Mouse (Mus musculus) MEL (cell line): Measurements from ENCODE around the gene Creb5. TPM values are rescaled to one million over a fixed set of nuclear protein-coding genes. Genes with fewer than 3 reads are reported as not detected.

Experiments used
- DNase-seq: peaks from one replicate; pipeline ENCODE4 v3.0.0; 2011; ENCODE audit warnings: low read depth, low spot score
- H3K27ac ChIP-seq: 2 replicates; pipeline ENCODE4 v1.5.1; 2012; ENCODE audit warnings: low read depth, mild to moderate bottlenecking, control low read depth, low read length, moderate library complexity; ENCODE audit not compliant: control insufficient read depth
- H3K27me3 ChIP-seq, 2 experiments: fragments of 150-350 bp in 1 of 2; sonication (generic) in 1 of 2; 2 replicates each; pipeline ENCODE4 v1.6.1; 2012; ENCODE audit warnings: low read length in 2 of 2, mild to moderate bottlenecking in 2 of 2, improper control_type of control experiment in 1 of 2, moderate library complexity in 1 of 2; ENCODE audit not compliant: insufficient read depth in 2 of 2, control insufficient read depth in 1 of 2
- H3K36me3 ChIP-seq, 2 experiments: 2 replicates each; pipeline ENCODE4 v1.6.1; 2012 to 2014; ENCODE audit warnings: low read length in 2 of 2, improper control_type of control experiment in 1 of 2, inconsistent platforms in 1 of 2, mild to moderate bottlenecking in 1 of 2; ENCODE audit not compliant: insufficient read depth in 2 of 2, control insufficient read depth in 1 of 2
- H3K4me1 ChIP-seq, 2 experiments: fragments of 150-350 bp in 1 of 2; sonication (generic) in 1 of 2; 2 replicates each; pipeline ENCODE4 v1.6.1; 2012; ENCODE audit warnings: low read length in 2 of 2, improper control_type of control experiment in 1 of 2, mild to moderate bottlenecking in 1 of 2; ENCODE audit not compliant: insufficient read depth in 2 of 2, control insufficient read depth in 1 of 2
- H3K4me3 ChIP-seq, 2 experiments: fragments of 150-350 bp in 1 of 2; sonication (generic) in 1 of 2; 2 replicates each; pipeline ENCODE4 v1.5.1; 2012; ENCODE audit warnings: low read depth in 2 of 2, low read length in 2 of 2, mild to moderate bottlenecking in 2 of 2, moderate library complexity in 2 of 2, control low read depth in 1 of 2, improper control_type of control experiment in 1 of 2; ENCODE audit not compliant: control insufficient read depth in 1 of 2, insufficient read depth in 1 of 2
- H3K79me2 ChIP-seq: 2 replicates; pipeline ENCODE4 v1.6.1; 2012; ENCODE audit warnings: mild to moderate bottlenecking, low read length, moderate library complexity; ENCODE audit not compliant: control insufficient read depth, poor library complexity, insufficient read depth
- H3K9ac ChIP-seq: 2 replicates; pipeline ENCODE4 v1.6.1; 2012; ENCODE audit warnings: low read depth, mild to moderate bottlenecking, control low read depth, low read length, moderate library complexity; ENCODE audit not compliant: control insufficient read depth, poor library complexity, severe bottlenecking
- H3K9me3 ChIP-seq: fragments of 150-350 bp; sonication (generic); replicated peaks from 2 replicates; pipeline ENCODE4 v1.6.1; 2012; ENCODE audit warnings: mild to moderate bottlenecking, low read length, improper control_type of control experiment, moderate library complexity; ENCODE audit not compliant: insufficient read depth
- BHLHE40 ChIP-seq: IDR thresholded peaks from 2 replicates; pipeline ENCODE4 v1.6.1; 2012; ENCODE audit warnings: low read depth, mild to moderate bottlenecking, inconsistent platforms, low read length, improper control_type of control experiment, borderline replicate concordance
- CHD2 ChIP-seq: IDR thresholded peaks from 2 replicates; pipeline ENCODE4 v1.6.1; 2011; ENCODE audit warnings: low read length, improper control_type of control experiment
- ELF1 ChIP-seq: IDR thresholded peaks from 2 replicates; pipeline ENCODE4 v1.6.1; 2014; ENCODE audit warnings: low read depth, mild to moderate bottlenecking, inconsistent platforms, low read length, improper control_type of control experiment, moderate library complexity
- EP300 ChIP-seq, 2 experiments: IDR thresholded peaks; 2 replicates each; pipeline ENCODE4 v1.6.1; 2011; ENCODE audit warnings: improper control_type of control experiment in 2 of 2, low read length in 2 of 2, low read depth in 1 of 2, mild to moderate bottlenecking in 1 of 2
- JUND ChIP-seq: IDR thresholded peaks from 2 replicates; pipeline ENCODE4 v1.6.1; 2011; ENCODE audit warnings: low read depth, mild to moderate bottlenecking, improper control_type of control experiment, low read length
- KAT2A ChIP-seq: conservative IDR thresholded peaks from 2 replicates; pipeline ENCODE4 v1.6.1; 2012; ENCODE audit warnings: low read depth, low read length, improper control_type of control experiment, inconsistent platforms
- MAFK ChIP-seq: IDR thresholded peaks from 2 replicates; pipeline ENCODE4 v1.6.1; 2011; ENCODE audit warnings: low read depth, mild to moderate bottlenecking, low read length, improper control_type of control experiment, borderline replicate concordance
- MAX ChIP-seq: IDR thresholded peaks from 2 replicates; pipeline ENCODE4 v1.6.1; 2011; ENCODE audit warnings: low read length, improper control_type of control experiment
- MAZ ChIP-seq: IDR thresholded peaks from 2 replicates; pipeline ENCODE4 v1.6.1; 2012; ENCODE audit warnings: low read depth, mild to moderate bottlenecking, inconsistent platforms, low read length, improper control_type of control experiment
- MXI1 ChIP-seq: IDR thresholded peaks from 2 replicates; pipeline ENCODE4 v1.6.1; 2011; ENCODE audit warnings: mild to moderate bottlenecking, low read depth, low read length, improper control_type of control experiment
- MYB ChIP-seq: IDR thresholded peaks from 2 replicates; pipeline ENCODE4 v1.6.1; 2011; ENCODE audit warnings: mild to moderate bottlenecking, low read depth, low read length, improper control_type of control experiment
- NELFE ChIP-seq: IDR thresholded peaks from 2 replicates; pipeline ENCODE4 v1.6.1; 2011; ENCODE audit warnings: low read depth, low read length, improper control_type of control experiment
- POLR2AphosphoS5 ChIP-seq: IDR thresholded peaks from 2 replicates; pipeline ENCODE4 v1.6.1; 2012; ENCODE audit warnings: low read depth, borderline replicate concordance, mild to moderate bottlenecking, inconsistent platforms, low read length, moderate library complexity, mixed read lengths
- RCOR1 ChIP-seq: IDR thresholded peaks from 2 replicates; pipeline ENCODE4 v1.6.1; 2012; ENCODE audit warnings: low read depth, mild to moderate bottlenecking, inconsistent platforms, low read length, improper control_type of control experiment
- SIN3A ChIP-seq: IDR thresholded peaks from 2 replicates; pipeline ENCODE4 v1.6.1; 2012; ENCODE audit warnings: low read length, improper control_type of control experiment, inconsistent platforms
- TAL1 ChIP-seq: IDR thresholded peaks from 2 replicates; pipeline ENCODE4 v1.6.1; 2012; ENCODE audit warnings: mild to moderate bottlenecking, inconsistent platforms, low read length, moderate library complexity, mixed read lengths
- UBTF ChIP-seq: IDR thresholded peaks from 2 replicates; pipeline ENCODE4 v1.6.1; 2012; ENCODE audit warnings: low read depth, mild to moderate bottlenecking, inconsistent platforms, low read length, improper control_type of control experiment, moderate library complexity, borderline replicate concordance; ENCODE audit not compliant: insufficient read depth
- USF2 ChIP-seq, 2 experiments: IDR thresholded peaks; 2 replicates each; pipeline ENCODE4 v1.6.1; 2011 to 2012; ENCODE audit warnings: improper control_type of control experiment in 2 of 2, low read length in 2 of 2, borderline replicate concordance in 1 of 2, inconsistent platforms in 1 of 2, low read depth in 1 of 2, mild to moderate bottlenecking in 1 of 2; ENCODE audit not compliant: insufficient read depth in 1 of 2
- ZMIZ1 ChIP-seq: IDR thresholded peaks from 2 replicates; pipeline ENCODE4 v1.6.1; 2012; ENCODE audit warnings: low read depth, mild to moderate bottlenecking, inconsistent platforms, low read length, improper control_type of control experiment, moderate library complexity
- ZNF384 ChIP-seq: IDR thresholded peaks from 2 replicates; pipeline ENCODE4 v1.6.1; 2012; ENCODE audit warnings: low read depth, mild to moderate bottlenecking, inconsistent platforms, low read length, improper control_type of control experiment
- polyA plus RNA-seq, 2 experiments: library from polyadenylated mRNA; stranded (reverse) in 1 of 2; unstranded in 1 of 2; fragments of >175 nt in 1 of 2; fragments of >200 nt in 1 of 2; gene quantifications; 2 replicates each; pipeline versions ENCODE4 v1.2.1 to v1.2.4; 2012; ENCODE audit warnings: low replicate concordance in 2 of 2, low read depth in 1 of 2; ENCODE audit not compliant: insufficient read length in 2 of 2, insufficient read depth in 1 of 2, missing spikeins in 1 of 2
- total RNA-seq: library from RNA; depleted of rRNA; stranded (reverse); fragments of 300-350 nt; gene quantifications from 2 replicates; pipeline ENCODE4 v1.2.3, GENCODE M21; 2012

Creb5 gene
- total and polyA plus RNA-seq, 3 experiments = not detected

GRCm38 (mm10) chr6:53541798-53542197 lies 254.7 kb downstream of the Creb5 start:
- no peaks in the 10 kb centered on the region for H3K79me2 ChIP-seq
- no peaks in the 10 kb centered on the region for H3K4me1 ChIP-seq
- no peak for DNase-seq
- H3K4me3 ChIP-seq = no peak overlapping the region
- H3K27me3 ChIP-seq = no peaks in the 10 kb centered on the region
- no peaks in the 10 kb centered on the region for H3K9me3 ChIP-seq
- no peak overlapping the region for H3K27ac ChIP-seq
- no peaks in the 10 kb centered on the region for H3K36me3 ChIP-seq
- no peak overlapping the region for H3K9ac ChIP-seq
- no peak for TF ChIP-seq ELF1
- no peak for TF ChIP-seq JUND
- TF ChIP-seq MYB = no peak
- TF ChIP-seq EP300 (IDR thresholded peaks at IDR 0.05; ENCODE audit: low read depth in 1 of 2, low read length in 2 of 2) = no peak
- TF ChIP-seq RCOR1 = no peak
- no peak for TF ChIP-seq NELFE
- no peak for TF ChIP-seq SIN3A
- no peak for TF ChIP-seq USF2 (IDR thresholded peaks at IDR 0.05; ENCODE audit: borderline replicate concordance in 1 of 2, insufficient read depth in 1 of 2, low read depth in 1 of 2, low read length in 2 of 2)
- TF ChIP-seq TAL1 = no peak
- no peak for TF ChIP-seq BHLHE40

GRCm38 (mm10) chr6:53545483-53545900 lies 258.4 kb downstream of the Creb5 start:
- Histone ChIP-seq H3K27me3 (no peaks in the 10 kb centered on the region), H3K27ac (no peak overlapping the region), H3K4me1 (no peaks in the 10 kb centered on the region), H3K4me3 (no peak overlapping the region), H3K9ac (no peak overlapping the region), H3K36me3 (no peaks in the 10 kb centered on the region), H3K79me2 (no peaks in the 10 kb centered on the region), H3K9me3 (no peaks in the 10 kb centered on the region)
- no peak for TF ChIP-seq TAL1
- TF ChIP-seq MAX = no peak
- no peak for TF ChIP-seq UBTF
- no peak for TF ChIP-seq ZNF384
- TF ChIP-seq MAFK = no peak
- TF ChIP-seq ZMIZ1 = no peak
- TF ChIP-seq BHLHE40 = no peak
- TF ChIP-seq KAT2A = no peak
- no peak for TF ChIP-seq CHD2
- no peak for TF ChIP-seq POLR2AphosphoS5
- no peak for TF ChIP-seq MAZ
- no peak for TF ChIP-seq MXI1
- no peak for DNase-seq
